Mouse (Mus musculus) intestine, postnatal 0 days (tissue): ENCODE data around the gene Fgfr2. TPM values are rescaled to one million over a fixed set of nuclear protein-coding genes. Genes with fewer than 3 reads are reported as not detected.

Source experiments
- ATAC-seq: fragments of 200-750 bp; cut with Nextera tagmentation; 2 replicates; pipeline ENCODE4 v1.8.0; 2017; ENCODE audit warnings: mild to moderate bottlenecking, moderate TSS enrichment, moderate library complexity
- H3K27ac ChIP-seq: fragments of 300-500 bp; sonication (generic); 2 replicates; pipeline ENCODE4 v1.5.1; 2014; ENCODE audit warnings: mild to moderate bottlenecking, low read depth, low read length, moderate library complexity
- H3K27me3 ChIP-seq: fragments of 300-500 bp; sonication (generic); replicated peaks from 2 replicates; pipeline ENCODE4 v1.6.1; 2014; ENCODE audit warnings: low read length, mixed read lengths; ENCODE audit not compliant: control insufficient read depth, insufficient read depth
- H3K36me3 ChIP-seq: fragments of 300-500 bp; sonication (generic); 2 replicates; pipeline ENCODE4 v1.6.1; 2014; ENCODE audit warnings: mild to moderate bottlenecking, moderate library complexity; ENCODE audit not compliant: control insufficient read depth, insufficient read depth
- H3K4me1 ChIP-seq: fragments of 300-500 bp; sonication (generic); replicated peaks from 2 replicates; pipeline ENCODE4 v1.6.1; 2014; ENCODE audit warnings: antibody characterized with exemption, low read length, mixed read lengths; ENCODE audit not compliant: control insufficient read depth, insufficient read depth
- H3K4me2 ChIP-seq: fragments of 300-500 bp; sonication (generic); replicated peaks from 2 replicates; pipeline ENCODE4 v1.6.1; 2014; ENCODE audit warnings: low read depth, mild to moderate bottlenecking, moderate library complexity
- H3K4me3 ChIP-seq: fragments of 300-500 bp; sonication (generic); 2 replicates; pipeline ENCODE4 v1.5.1; 2014; ENCODE audit warnings: low read depth, low read length
- H3K9ac ChIP-seq: fragments of 300-500 bp; sonication (generic); 2 replicates; pipeline ENCODE4 v1.6.1; 2014; ENCODE audit warnings: mild to moderate bottlenecking, low read depth, low read length
- H3K9me3 ChIP-seq: fragments of 300-500 bp; sonication (generic); 2 replicates; pipeline ENCODE4 v1.6.1; 2016; ENCODE audit warnings: mixed run types; ENCODE audit not compliant: control insufficient read depth
- CTCF ChIP-seq: sonication (generic); IDR thresholded peaks from 2 replicates; pipeline ENCODE4 v1.5.1; 2016; ENCODE audit warnings: low read depth, mild to moderate bottlenecking, control low read depth, antibody characterized with exemption, moderate library complexity
- WGBS: fragments of 180-500 bp; shearing (Covaris S2); extraction: QIAGEN DNeasy Blood & Tissue Kit; methylation state at CpG from one replicate; pipeline ENCODE4 v1.1.7; 2014; 5-methylcytosine and 5-hydroxymethylcytosine counted together
- polyA plus RNA-seq: library from polyadenylated mRNA; unstranded; fragments of >200 nt; fragmentation: Nextera tagmentation; extraction: Ambion mirVana; gene quantifications from 2 replicates; pipeline ENCODE4 v1.2.1, GENCODE M21; 2015

Fgfr2 gene
- polyA plus RNA-seq, 1 experiment from 2014 or later = 29.5 TPM

DNA sequence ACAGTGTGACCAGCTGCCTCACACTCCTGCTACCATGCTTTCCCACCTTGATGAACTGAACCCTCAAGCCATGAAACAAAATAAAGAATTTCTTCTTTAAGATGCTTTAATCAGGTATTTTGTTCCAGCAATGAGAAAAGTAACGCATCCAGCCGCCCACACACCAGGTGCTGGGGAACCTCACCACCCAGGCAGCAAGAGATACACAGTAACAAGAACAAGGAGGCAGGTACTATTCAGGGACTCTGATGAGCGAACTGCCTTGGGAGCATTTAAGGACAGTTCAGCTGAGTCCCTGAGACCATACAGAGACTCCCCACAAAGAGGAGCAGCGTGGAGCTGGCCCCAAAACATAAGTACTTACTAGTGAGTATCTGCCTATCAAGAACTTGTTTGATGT, 1016.3 kb downstream of the Fgfr2 start:
- WGBS = 90% methylated on average over 4 of the region's 4 CpGs
- H3K4me1 ChIP-seq = no peaks in the 10 kb centered on the region

DNA sequence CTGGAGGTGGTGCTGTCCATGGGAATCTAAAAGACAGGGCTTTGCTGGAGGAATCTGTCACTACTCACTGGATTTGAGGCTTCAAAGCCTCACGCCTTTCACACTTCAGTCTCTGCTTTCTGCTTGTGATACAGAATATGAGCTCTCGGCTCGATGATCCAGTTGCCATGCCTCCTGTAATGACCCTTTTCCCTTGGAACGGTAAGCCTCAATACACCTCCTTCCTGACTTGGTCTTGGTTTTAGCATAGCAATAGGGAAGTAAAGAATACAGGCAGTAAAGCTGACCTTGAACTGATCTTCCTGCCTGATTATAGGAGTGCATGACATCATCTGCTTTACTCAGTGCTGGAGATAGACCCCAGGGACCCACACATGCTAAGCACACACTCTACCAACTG, 1017.8 kb downstream of the Fgfr2 start:
- H3K9me3 ChIP-seq = no peaks in the 10 kb centered on the region
- H3K4me1 ChIP-seq = no peaks in the 10 kb centered on the region
- 56% methylated on average over 4 of the region's 4 CpGs for WGBS
- no peak overlapping the region for H3K4me2 ChIP-seq
- H3K27me3 ChIP-seq = no peaks in the 10 kb centered on the region
- no peak overlapping the region for H3K27ac ChIP-seq
- no peak for ATAC-seq
- no peak overlapping the region for H3K9ac ChIP-seq
- TF ChIP-seq CTCF = no peak
- no peak overlapping the region for H3K4me3 ChIP-seq
- no peaks in the 10 kb centered on the region for H3K36me3 ChIP-seq

More for the DNA sequence above, 1016.3 kb downstream of the Fgfr2 start:
- no peak for TF ChIP-seq CTCF
- Histone ChIP-seq H3K9me3 (no peaks in the 10 kb centered on the region), H3K4me2 (no peak overlapping the region), H3K27me3 (no peaks in the 10 kb centered on the region), H3K4me3 (no peak overlapping the region), H3K9ac (no peak overlapping the region), H3K27ac (no peak overlapping the region), H3K36me3 (no peaks in the 10 kb centered on the region)
- no peak for ATAC-seq

DNA sequence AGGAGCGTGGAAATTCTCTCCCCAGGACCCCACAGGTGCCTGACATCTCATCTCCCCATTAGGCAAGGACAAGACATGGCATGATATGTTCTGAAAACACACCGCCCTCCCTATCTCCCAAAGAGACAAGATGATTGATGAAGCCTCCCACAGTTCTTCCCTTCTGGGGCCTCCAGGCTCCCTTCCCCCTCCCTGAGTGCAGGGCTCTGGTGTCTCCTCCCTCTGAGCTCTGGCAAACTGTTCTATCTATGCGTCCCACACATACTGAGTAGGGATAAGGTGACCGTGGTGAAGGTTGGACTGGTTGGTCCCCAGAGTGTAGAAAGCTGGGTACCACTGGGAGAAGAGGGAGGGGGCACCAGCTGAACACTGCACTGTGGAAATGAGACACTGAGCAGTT, 1024.7 kb downstream of the Fgfr2 start:
- Histone ChIP-seq H3K9ac (no peak overlapping the region), H3K9me3 (no peaks in the 10 kb centered on the region), H3K27ac (no peak overlapping the region), H3K27me3 (no peaks in the 10 kb centered on the region), H3K36me3 (no peaks in the 10 kb centered on the region), H3K4me3 (no peak overlapping the region), H3K4me2 (no peak overlapping the region), H3K4me1 (no peaks in the 10 kb centered on the region)
- ATAC-seq = no peak
- no peak for TF ChIP-seq CTCF
- WGBS = 36% methylated on average over 4 of the region's 4 CpGs

DNA sequence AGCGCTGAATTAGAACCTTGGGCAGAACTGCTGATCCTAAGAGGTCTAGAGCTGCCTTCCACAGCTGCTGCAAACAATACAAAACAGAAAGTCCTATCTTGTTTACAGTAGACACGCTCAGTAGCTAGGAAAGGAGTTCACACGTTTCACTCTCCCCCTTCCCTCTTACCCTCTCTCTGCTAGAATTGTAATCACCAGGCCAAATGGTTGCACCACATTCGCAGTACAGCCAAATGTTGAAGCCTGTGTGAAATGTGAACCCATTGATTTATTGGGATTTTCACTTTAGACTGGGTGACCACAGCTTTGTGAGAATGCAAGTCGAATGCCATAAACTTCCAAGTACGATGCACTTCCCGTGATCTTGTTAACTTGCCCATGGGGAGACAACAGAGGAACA, 1028.5 kb downstream of the Fgfr2 start:
- H3K4me1 ChIP-seq = no peaks in the 10 kb centered on the region
- no peaks in the 10 kb centered on the region for H3K36me3 ChIP-seq
- 67% methylated on average over 7 of the region's 7 CpGs for WGBS
- H3K4me2 ChIP-seq = no peak overlapping the region
- ATAC-seq = no peak
- no peaks in the 10 kb centered on the region for H3K27me3 ChIP-seq
- H3K9me3 ChIP-seq = no peaks in the 10 kb centered on the region
- TF ChIP-seq CTCF = no peak
- no peak overlapping the region for H3K27ac ChIP-seq
- no peak overlapping the region for H3K4me3 ChIP-seq
- no peak overlapping the region for H3K9ac ChIP-seq

DNA sequence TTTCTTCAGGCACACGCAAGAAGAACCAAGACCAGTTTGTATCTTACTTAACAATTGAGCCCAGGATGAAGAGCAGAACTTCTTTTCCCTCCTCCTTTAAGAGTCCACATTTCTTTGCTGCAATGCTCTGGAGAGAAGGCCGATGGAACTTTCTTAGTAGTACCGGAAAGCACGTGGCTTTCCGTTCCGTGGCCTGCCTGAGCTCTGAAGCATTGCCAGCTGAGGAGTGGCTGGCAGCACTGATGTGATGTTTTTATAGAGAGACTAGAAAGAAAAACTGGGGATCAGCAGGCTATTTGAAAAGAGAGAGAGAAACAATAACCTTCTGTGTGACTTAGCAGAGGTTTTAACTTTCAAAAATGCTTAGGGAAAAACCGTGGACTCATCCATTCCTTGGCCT, 1031.6 kb downstream of the Fgfr2 start:
- Histone ChIP-seq H3K9ac (no peak overlapping the region), H3K27ac (no peak overlapping the region), H3K27me3 (no peaks in the 10 kb centered on the region), H3K4me2 (no peak overlapping the region), H3K4me3 (no peak overlapping the region), H3K36me3 (no peaks in the 10 kb centered on the region), H3K4me1 (no peaks in the 10 kb centered on the region), H3K9me3 (no peaks in the 10 kb centered on the region)
- no peak for TF ChIP-seq CTCF
- ATAC-seq = no peak
- WGBS = 92% methylated on average over 7 of the region's 7 CpGs

DNA sequence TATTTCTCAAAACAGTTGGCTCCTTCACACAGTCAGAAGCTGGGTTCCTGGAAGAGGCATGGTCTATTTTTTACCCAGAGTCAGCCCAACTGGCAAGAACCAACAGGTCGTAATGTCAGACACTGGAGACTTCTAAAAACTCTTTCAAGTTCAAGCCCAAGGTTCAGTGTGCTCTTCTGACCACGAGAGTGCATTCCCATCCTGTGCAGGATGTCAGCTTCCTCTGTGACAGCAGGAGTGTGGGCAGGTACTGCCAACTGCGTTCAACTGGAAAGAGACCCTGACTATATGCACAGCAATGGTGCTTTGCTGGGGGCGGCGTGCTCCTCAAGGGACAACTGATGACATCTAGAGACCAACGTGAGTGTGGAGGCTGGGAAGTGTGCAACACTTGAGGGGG, 1034.5 kb downstream of the Fgfr2 start:
- H3K9ac ChIP-seq = no peak overlapping the region
- H3K4me1 ChIP-seq = no peaks in the 10 kb centered on the region
- H3K4me3 ChIP-seq = no peak overlapping the region
- H3K27ac ChIP-seq = no peak overlapping the region
- no peak for ATAC-seq
- no peaks in the 10 kb centered on the region for H3K27me3 ChIP-seq
- no peaks in the 10 kb centered on the region for H3K36me3 ChIP-seq
- WGBS = 72% methylated on average over 6 of the region's 6 CpGs
- H3K4me2 ChIP-seq = no peak overlapping the region
- no peaks in the 10 kb centered on the region for H3K9me3 ChIP-seq
- no peak for TF ChIP-seq CTCF

DNA sequence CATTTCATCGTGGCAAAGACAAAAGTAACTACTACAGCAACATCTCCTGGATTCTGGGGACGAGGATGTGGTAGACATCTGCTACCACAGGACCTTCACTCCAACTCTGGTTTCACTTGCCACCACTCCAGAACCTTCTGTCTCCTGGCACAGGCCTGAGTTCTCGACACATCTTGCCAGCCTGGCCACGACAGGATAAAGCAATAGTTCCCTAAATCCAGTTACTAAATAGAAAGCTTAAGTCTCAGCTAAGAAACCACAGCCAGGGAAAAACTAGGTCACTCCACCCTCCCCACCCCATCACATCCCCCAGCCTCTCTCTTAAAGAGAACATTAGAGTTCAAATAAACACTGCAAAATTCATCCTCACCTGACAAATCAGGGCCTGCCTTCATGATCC, 1035.0 kb downstream of the Fgfr2 start:
- Histone ChIP-seq H3K4me2 (no peak overlapping the region), H3K4me1 (no peaks in the 10 kb centered on the region), H3K9me3 (no peaks in the 10 kb centered on the region), H3K9ac (no peak overlapping the region), H3K27me3 (no peaks in the 10 kb centered on the region), H3K4me3 (no peak overlapping the region), H3K36me3 (no peaks in the 10 kb centered on the region), H3K27ac (no peak overlapping the region)
- no peak for TF ChIP-seq CTCF
- 72% methylated on average over 4 of the region's 4 CpGs for WGBS
- no peak for ATAC-seq
